Mouse (Mus musculus): ENCODE measurements at regions not wholly inside any gene's neighbourhood (a gene's known extent, or its start where the extent isn't known, plus 50 kb on each side); places are given as distances from the start of the nearest gene placed in this dataset.

DNA sequence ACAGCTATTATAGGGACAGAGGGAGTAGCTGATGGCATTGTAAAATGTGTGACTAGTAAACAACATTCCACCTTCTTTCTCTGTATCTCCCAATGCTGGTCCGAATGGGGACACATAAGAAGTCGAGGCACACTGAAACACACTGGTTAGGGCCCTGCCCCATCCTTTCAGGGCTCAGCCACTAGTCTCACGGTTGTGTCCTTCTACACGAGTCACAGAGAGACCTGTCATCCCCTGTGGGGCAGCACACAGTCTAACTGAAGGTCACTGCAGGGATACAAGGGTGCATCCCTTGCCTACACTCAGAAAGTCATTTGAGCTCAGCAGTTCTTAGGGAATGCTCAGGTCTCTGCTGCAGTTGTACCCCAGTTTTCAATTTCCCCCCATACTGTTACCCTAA lies 93.6 kb upstream of the Klf7 start:
- no peak for TF ChIP-seq CTCF (IDR thresholded peaks at IDR 0.05; ENCODE audit: low read depth, low read length)
- TF ChIP-seq EP300 (IDR thresholded peaks at IDR 0.05; ENCODE audit: insufficient read depth, low read depth, low read length), result no peak
- TF ChIP-seq POLR2A (IDR thresholded peaks at IDR 0.05; ENCODE audit: insufficient read depth, low read length), result no peak

Measured in ES-Bruce4 (cell line).